Mouse (Mus musculus) kidney, postnatal 14 days (tissue): ENCODE measurements at regions not wholly inside any gene's neighbourhood (a gene's known extent, or its start where the extent isn't known, plus 50 kb on each side); places are given as distances from the start of the nearest gene placed in this dataset.
"Not testable (repeated sequence)": the region's sequence is repeated elsewhere in the genome, so short reads cannot be mapped to it uniquely, and the experiment has no call there.

Source experiments
- DNase-seq: peaks from one replicate; pipeline ENCODE4 v3.0.0; 2022; ENCODE audit warnings: mixed read lengths

DNA sequence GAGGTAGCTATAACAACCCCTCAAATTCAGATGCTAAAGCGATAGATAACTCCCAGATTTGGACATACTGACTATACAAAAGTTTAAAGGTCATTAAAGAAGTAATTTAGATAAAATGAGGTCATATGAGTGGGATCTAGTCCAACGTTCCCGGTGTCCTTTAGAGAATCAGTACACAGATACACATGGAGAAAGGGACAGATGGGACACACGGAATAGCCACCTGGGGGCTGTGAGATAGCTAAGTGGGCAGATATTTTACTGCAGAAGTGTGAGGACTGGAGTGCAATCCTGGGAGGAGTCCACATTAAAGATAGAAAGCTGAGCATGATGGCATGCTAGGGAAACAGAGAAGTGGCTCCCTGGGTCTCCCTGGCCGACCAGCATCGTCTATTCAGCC, 164.1 kb upstream of the Castor2 start:
- DNase-seq = no peak

GRCm38 (mm10) chr5:133935006-133935405, 164.5 kb upstream of the Castor2 start:
- no peak for DNase-seq

DNA sequence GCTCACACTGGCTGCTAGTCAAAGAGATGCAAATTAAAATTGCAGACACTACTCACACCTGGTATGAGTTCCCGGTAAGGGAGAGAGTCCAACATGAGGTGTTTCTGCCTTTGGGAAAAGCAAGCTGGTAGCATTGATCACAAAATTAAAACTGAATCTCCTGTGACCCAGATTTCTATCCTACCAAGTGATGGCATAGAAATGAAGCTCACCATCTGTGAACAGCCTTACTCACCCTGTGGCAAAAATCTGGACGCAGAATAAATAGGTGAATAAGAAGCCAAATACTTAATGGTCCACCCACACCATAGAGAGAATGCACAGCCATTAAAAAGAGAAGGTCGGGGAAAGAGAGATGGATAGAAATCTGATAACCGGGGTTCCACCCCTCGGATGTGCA, 169.4 kb upstream of the Castor2 start:
- DNase-seq = no peak

- no peak for DNase-seq
These were observed 172.5 kb upstream of the Castor2 start for GRCm38 (mm10) chr5:133927054-133927453.

GRCm38 (mm10) chr5:133925184-133925900, 174.2 kb upstream of the Castor2 start:
- DNase-seq = no peak

- no peak for DNase-seq
These were observed 177.3 kb upstream of the Castor2 start for GRCm38 (mm10) chr5:133922181-133922580.

DNA sequence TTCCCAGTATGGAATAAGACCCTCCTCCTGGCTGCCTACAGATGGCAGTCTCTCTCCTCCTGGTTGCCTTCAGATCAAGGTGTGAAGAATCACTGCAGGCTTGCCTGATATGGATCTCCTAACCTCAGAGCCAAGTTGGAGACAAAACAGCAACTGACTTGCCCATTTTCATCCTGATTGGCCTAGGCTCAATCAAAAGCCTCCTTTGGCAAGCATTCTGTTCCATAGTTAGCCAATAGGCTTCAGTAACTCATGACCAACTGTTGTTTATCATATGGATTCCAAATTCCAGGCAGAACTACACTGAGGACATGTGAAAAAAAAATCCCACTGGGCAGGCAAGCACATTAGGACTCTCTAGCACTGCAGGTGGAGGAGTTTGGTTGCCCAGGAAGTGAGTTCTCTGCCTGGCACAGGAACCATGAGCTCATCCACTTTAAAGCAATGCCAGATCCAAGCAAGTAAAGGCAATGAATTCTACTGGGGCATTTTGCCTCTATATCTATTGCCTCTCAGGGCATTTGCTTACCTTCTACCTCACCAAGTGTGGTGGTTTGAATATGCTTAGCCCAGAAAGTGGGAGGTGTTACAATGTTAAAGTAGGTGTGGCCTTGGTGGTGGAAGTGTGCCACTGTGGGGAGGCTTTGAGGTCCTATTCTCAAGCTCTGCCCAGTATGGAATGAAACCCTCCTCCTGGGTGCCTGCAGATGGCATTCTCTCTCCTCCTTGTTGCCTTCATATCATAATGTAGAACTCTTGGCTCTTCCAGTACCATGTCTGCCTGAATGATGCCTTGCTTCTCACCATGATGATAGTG, 183.6 kb upstream of the Castor2 start:
- no peak for DNase-seq

- no peak for DNase-seq
These were observed 192.1 kb upstream of the Castor2 start for GRCm38 (mm10) chr5:133907442-133907841.

GRCm38 (mm10) chr5:133898025-133898598, 201.4 kb upstream of the Castor2 start:
- DNase-seq = peak; percentile 5

DNA sequence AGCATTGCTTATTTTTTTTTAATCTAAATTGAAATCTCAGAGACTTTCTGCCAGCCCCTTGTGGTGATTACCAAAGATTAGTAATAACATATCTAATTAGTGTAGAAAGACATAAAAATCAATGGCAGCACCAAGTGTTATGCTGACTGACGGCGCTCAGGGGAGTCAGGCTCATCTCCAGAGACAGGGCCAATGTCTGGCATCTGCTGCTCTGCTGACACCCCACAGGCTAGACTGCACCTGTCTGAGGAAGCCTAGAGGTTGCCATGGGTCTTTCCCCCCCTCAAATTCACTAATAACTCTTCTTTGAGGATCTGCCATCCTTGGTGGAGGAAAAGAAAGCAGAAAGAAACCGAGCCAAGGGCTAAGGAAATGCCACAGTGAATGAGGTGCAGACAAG, 208.8 kb upstream of the Castor2 start:
- DNase-seq = no peak

GRCm38 (mm10) chr5:133889841-133890240, 209.7 kb upstream of the Castor2 start:
- no peak for DNase-seq

DNA sequence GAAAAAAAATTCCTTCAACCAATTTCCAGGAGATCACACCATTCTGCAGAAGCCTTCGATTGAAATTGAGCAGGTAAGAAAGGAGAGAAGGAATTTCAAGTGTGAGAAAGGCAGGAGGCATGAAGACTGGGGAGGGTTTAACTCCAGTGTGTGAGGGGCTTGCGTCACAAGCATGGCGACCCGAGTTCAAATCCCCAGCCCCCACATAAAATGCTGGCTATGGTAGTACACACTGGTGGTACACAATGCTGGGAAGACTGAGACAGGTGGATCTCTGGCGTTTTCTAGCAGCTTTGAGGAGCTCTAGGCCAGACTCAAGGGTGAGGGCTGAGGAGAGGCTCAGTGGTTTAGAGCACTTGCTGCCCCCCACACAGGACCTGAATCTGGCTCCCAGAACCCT, 214.0 kb upstream of the Castor2 start:
- DNase-seq = no peak

GRCm38 (mm10) chr5:133885016-133885415, 214.5 kb upstream of the Castor2 start:
- peak; percentile 70 for DNase-seq

DNA sequence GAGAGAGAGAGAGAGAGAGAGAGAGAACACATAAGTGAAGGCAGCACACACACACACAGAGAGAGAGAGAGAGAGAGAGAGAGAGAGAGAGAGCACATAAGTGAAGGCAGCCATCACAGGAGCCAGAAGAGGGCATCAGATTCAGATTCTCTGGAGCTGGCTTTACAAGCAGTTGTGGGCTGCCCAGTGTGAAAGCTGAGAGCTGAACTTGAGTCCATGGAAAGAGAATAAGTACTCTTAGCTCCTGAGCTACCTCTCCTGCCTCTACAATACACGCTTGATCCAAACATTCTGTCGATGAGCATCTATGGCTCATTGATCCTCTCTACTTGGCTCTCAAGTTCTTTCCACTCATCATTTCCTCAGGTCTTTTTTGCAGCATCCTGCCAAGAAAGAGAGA, 214.9 kb upstream of the Castor2 start:
- no peak for DNase-seq

GRCm38 (mm10) chr5:133844483-133844882, 255.0 kb upstream of the Castor2 start:
- no peak for DNase-seq

DNA sequence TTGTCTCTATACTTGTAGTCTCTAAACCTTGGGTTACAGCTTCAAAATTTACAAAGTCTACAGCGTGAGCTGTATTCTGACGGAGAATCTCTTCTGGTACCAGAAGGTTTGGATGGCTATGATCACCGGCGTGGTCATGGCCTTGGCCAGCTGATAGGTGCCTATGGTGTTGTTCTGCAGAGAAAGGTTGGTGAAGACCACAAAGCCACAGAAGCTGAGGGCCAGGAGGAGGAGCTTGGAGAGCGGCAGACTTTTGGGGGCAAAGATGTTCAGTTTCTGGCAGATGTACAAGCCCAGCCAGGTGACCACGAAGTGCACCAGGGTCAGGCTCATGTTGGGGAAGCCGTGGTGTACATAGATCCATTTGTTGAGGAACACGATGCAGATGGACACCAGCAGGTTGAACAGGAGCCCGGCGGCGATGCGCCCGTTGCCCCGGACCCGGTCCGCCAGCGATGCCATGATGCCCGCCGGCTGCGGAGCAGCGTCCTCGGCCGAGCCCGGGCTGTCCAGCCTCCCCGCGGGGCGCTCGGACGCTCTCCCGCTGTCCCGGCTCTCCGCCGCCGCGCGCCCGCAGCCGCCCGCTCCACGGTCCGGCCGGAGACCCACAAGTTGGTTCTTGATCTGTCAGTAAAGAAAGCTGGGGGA, 257.3 kb upstream of the Castor2 start:
- not testable (repeated sequence) for DNase-seq

GRCm38 (mm10) chr5:133838286-133838685, 261.2 kb upstream of the Castor2 start:
- DNase-seq = no peak

- no peak for DNase-seq
These were observed 266.3 kb upstream of the Castor2 start for GRCm38 (mm10) chr5:133833217-133833616.

DNA sequence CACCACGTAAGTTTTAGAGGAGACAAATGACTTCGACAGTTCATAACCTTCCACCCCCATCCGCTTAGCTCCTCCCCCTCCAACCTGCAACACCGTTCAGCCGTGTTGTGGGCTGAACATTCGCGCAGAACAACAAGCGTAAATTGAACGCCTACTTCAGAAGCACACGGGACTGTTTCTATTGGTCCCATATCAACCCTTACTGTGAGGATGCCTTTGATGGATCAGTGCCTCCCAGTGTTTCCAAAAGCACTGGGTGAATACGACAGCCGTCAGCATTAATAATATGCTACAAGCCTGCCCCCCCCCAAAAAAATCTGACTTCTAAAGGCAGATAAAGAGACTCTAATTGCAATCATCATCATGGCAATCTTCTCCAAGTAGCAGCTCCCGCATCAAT, 271.3 kb upstream of the Castor2 start:
- DNase-seq = no peak

DNA sequence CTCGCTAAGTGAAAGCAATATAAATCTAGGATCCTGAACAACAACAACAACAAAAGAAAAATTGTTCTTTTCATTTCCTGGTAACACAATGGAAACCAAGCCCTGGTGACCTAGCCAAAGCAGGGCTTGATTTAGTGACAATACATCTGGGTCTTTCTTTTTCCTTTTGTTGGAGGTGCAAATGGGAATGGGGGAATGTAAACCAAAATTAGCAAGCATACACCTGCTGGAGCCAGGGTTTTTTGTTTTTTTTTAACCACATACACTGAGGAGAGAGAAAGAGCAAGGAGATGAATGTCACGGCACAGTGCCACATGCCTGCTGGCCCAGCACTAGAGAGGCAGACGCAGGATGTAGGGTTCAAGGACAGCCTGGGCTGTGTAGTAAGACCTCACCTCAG, 275.6 kb upstream of the Castor2 start:
- DNase-seq = no peak

DNA sequence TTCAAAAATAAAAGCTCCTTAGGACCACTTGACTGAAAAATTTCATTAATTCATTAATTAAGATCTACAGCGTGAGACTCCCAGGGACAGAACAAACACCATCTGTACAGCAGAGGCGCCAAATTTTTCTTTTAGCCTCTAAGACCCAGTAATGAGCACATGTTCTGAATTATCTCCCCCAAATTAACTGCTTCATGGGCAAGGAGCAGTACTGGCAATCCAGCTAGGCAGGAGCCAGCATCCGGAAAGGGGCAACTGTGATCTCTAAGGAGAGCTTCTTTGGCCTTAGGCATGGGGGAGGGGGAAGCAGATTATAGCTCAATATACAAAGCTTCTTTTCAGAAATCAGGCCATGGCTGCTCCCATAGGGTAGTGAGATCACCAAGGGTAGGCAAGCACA, 278.2 kb upstream of the Castor2 start:
- no peak for DNase-seq

DNA sequence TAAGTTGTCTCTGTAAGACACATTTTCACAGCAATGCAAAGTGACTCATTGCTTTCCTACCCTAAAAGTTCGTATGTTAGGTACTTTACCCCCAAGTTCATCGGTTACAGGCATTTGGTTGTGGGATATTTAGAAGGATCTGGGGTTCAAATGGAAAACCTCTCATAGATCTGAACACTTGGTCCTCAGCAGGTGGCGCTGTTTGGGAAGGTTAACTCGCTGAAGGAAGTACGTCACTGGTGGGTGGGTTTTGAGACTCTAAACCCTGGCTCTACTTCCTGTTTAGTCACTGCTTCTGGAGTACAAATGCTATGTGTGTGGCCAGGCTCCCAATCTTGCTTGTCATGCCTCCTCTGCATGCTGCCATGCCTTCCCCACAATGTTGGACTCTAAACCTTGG, 284.0 kb upstream of the Castor2 start:
- no peak for DNase-seq

DNA sequence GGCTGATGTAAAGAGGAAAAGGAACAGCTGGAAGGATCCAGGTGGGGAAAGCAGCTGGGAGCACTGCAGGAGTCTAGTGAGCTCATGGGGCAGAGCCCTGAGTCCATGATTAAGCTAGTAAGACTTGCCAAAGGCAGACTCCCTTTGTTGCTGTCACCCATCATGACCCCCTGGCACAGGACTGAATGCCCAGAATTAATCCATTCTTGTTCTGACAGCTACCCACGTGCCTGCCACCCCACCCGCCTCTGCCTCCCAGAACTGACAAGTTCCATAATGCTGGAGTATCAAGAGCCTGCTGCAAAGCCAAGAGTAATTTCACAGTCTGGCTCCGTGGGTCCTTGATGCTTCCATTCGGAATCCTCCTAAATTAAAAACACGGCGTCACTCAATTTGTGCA, 285.1 kb upstream of the Castor2 start:
- no peak for DNase-seq

- no peak for DNase-seq
These were observed 287.3 kb upstream of the Castor2 start for GRCm38 (mm10) chr5:133812216-133812615.
